Mouse (Mus musculus): Measurements from ENCODE around the gene Tulp2.

GRCm38 (mm10) chr7:45519345-45520120 is 37.9 kb downstream of the Tulp2 start:
- TF ChIP-seq CTCF (IDR thresholded peaks at IDR 0.05; ENCODE audit: extremely low read depth, insufficient read depth, low read length) = no peak
- no peak for TF ChIP-seq POLR2A (IDR thresholded peaks at IDR 0.05; ENCODE audit: extremely low read depth, insufficient read depth, low read length)

All from cortical plate, adult 2 months (tissue).